Comparison of ENCODE assay signal across 31 mouse cellular contexts in genomic region chr11:91593088-91593487, GRCm38 (mm10). TPM values are rescaled to one million over a fixed set of nuclear protein-coding genes. Genes with fewer than 3 reads are reported as not detected.
DNase-seq lines count a peak whose midpoint lies in the region; ATAC-seq and TF ChIP-seq lines count a peak whose summit lies in the region.
"Had no signal": no experiment of that assay in that cellular context is flagged by ENCODE, and none has a peak within 500 bp of the region (broad histone marks: within the 10 kb centered on the region; RNA-seq: fewer than 3 reads in every experiment).

No protein-coding gene starts in this region.

- no peaks in the 10 kb centered on the region for H3K36me3 ChIP-seq in hindbrain, embryonic 14.5 days (replicated peaks; ENCODE audit: control insufficient read depth, insufficient read depth)
- H3K36me3 ChIP-seq in hindbrain, embryonic 13.5 days: no peaks in the 10 kb centered on the region
- H3K36me3 ChIP-seq in lung, embryonic 14.5 days (ENCODE audit: insufficient read depth): no peaks in the 10 kb centered on the region
- H3K36me3 ChIP-seq: embryonic facial prominence, embryonic 13.5 days; hindbrain, embryonic 10.5 days; liver, embryonic 13.5 days; lung, embryonic 15.5 days; midbrain, embryonic 13.5 days; neural tube, embryonic 12.5 days had no signal

- TF ChIP-seq POLR2A in brain, embryonic 14.5 days (IDR thresholded peaks at IDR 0.05; ENCODE audit: borderline replicate concordance, extremely low read depth, insufficient read depth, insufficient read length, poor library complexity, severe bottlenecking): no peak

- 73% methylated on average over 3 of the region's 3 CpGs for WGBS in hindbrain, embryonic 14.5 days
- WGBS in hindbrain, embryonic 13.5 days: 81% methylated on average over 3 of the region's 3 CpGs
- WGBS in lung, embryonic 14.5 days: 38% methylated on average over 3 of the region's 3 CpGs

- H3K4me2 ChIP-seq in hindbrain, embryonic 14.5 days (replicated peaks): no peak overlapping the region
- no peak overlapping the region for H3K4me2 ChIP-seq in hindbrain, embryonic 13.5 days
- H3K4me2 ChIP-seq in lung, embryonic 14.5 days: no peak overlapping the region
- H3K4me2 ChIP-seq: embryonic facial prominence, embryonic 13.5 days; heart, embryonic 11.5 days; liver, embryonic 13.5 days; lung, embryonic 15.5 days; midbrain, embryonic 13.5 days; neural tube, embryonic 12.5 days had no signal

- H3K27ac ChIP-seq in hindbrain, embryonic 14.5 days: no peak overlapping the region
- no peak overlapping the region for H3K27ac ChIP-seq in hindbrain, embryonic 13.5 days
- no peak overlapping the region for H3K27ac ChIP-seq in lung, embryonic 14.5 days (ENCODE audit: low read depth)
- H3K27ac ChIP-seq: embryonic facial prominence, embryonic 13.5 days; hindbrain, embryonic 10.5 days; liver, embryonic 13.5 days; lung, embryonic 15.5 days; midbrain, embryonic 13.5 days; neural tube, embryonic 12.5 days had no signal

- H3K9me3 ChIP-seq in hindbrain, embryonic 14.5 days (ENCODE audit: control insufficient read depth, low read length): no peaks in the 10 kb centered on the region
- H3K9me3 ChIP-seq in hindbrain, embryonic 13.5 days: no peaks in the 10 kb centered on the region
- H3K9me3 ChIP-seq in lung, embryonic 14.5 days (ENCODE audit: low read depth, low read length): no peaks in the 10 kb centered on the region
- H3K9me3 ChIP-seq: embryonic facial prominence, embryonic 13.5 days; hindbrain, embryonic 10.5 days; liver, embryonic 13.5 days; lung, embryonic 15.5 days; midbrain, embryonic 13.5 days; neural tube, embryonic 12.5 days had no signal

- no peaks in the 10 kb centered on the region for H3K4me1 ChIP-seq in hindbrain, embryonic 14.5 days (replicated peaks; ENCODE audit: control insufficient read depth, insufficient read depth, low read length)
- H3K4me1 ChIP-seq in hindbrain, embryonic 13.5 days (replicated peaks): no peaks in the 10 kb centered on the region
- no peaks in the 10 kb centered on the region for H3K4me1 ChIP-seq in lung, embryonic 14.5 days (ENCODE audit: insufficient read depth)
- H3K4me1 ChIP-seq: embryonic facial prominence, embryonic 13.5 days; hindbrain, embryonic 10.5 days; liver, embryonic 13.5 days; lung, embryonic 15.5 days; megakaryocyte, embryonic 14.5 days; midbrain, embryonic 13.5 days; neural tube, embryonic 12.5 days had no signal

- no peak for TF ChIP-seq CTCF in lung, embryonic 14.5 days (IDR thresholded peaks at IDR 0.05; ENCODE audit: low read depth)
- no peak for TF ChIP-seq CTCF in brain, embryonic 14.5 days (IDR thresholded peaks at IDR 0.05; ENCODE audit: borderline replicate concordance, extremely low read depth, insufficient read depth, insufficient read length)

- H3K4me3 ChIP-seq in hindbrain, embryonic 14.5 days (replicated peaks; ENCODE audit: low read length): no peak overlapping the region
- no peak overlapping the region for H3K4me3 ChIP-seq in hindbrain, embryonic 13.5 days
- no peak overlapping the region for H3K4me3 ChIP-seq in lung, embryonic 14.5 days (ENCODE audit: low read depth, low read length)
- H3K4me3 ChIP-seq: embryonic facial prominence, embryonic 13.5 days; erythroblast, embryonic 14.5 days; hindbrain, embryonic 10.5 days; liver, embryonic 13.5 days; lung, embryonic 15.5 days; megakaryocyte, embryonic 14.5 days; midbrain, embryonic 13.5 days; neural tube, embryonic 12.5 days had no signal

- H3K27me3 ChIP-seq in hindbrain, embryonic 14.5 days (ENCODE audit: control insufficient read depth, insufficient read depth, low read length): no peaks in the 10 kb centered on the region
- H3K27me3 ChIP-seq in hindbrain, embryonic 13.5 days: no peaks in the 10 kb centered on the region
- H3K27me3 ChIP-seq in lung, embryonic 14.5 days (ENCODE audit: insufficient read depth, low read length): no peaks in the 10 kb centered on the region
- H3K27me3 ChIP-seq: embryonic facial prominence, embryonic 13.5 days; liver, embryonic 13.5 days; lung, embryonic 15.5 days; megakaryocyte, embryonic 14.5 days; midbrain, embryonic 13.5 days; neural tube, embryonic 12.5 days had no signal

- H3K9ac ChIP-seq in hindbrain, embryonic 14.5 days: no peak overlapping the region
- H3K9ac ChIP-seq in hindbrain, embryonic 13.5 days: no peak overlapping the region
- H3K9ac ChIP-seq in lung, embryonic 14.5 days: no peak overlapping the region
- H3K9ac ChIP-seq: embryonic facial prominence, embryonic 13.5 days; liver, embryonic 13.5 days; lung, embryonic 15.5 days; midbrain, embryonic 13.5 days; neural tube, embryonic 12.5 days had no signal

- peak; percentile 4 to 7 for DNase-seq in cerebellum, postnatal 10 days
- DNase-seq in cerebellum, postnatal 25 days: no peak
- DNase-seq in hindbrain, embryonic 14.5 days (ENCODE audit: low spot score): peak; percentile 25
- peak; percentile 5 for DNase-seq in lung, embryonic 14.5 days
- no peak for DNase-seq in lung, adult 18-20 months
- peak; percentile 78 for DNase-seq in brain, embryonic 14.5 days (ENCODE audit: low read depth)
- no peak for DNase-seq in spleen, adult 18-20 months
- DNase-seq: adrenal gland, postnatal 36 days; cerebellum, adult 18-20 months; cerebellum, postnatal 36 days; embryo, embryonic 11 days; gastrocnemius, postnatal 10 days; heart, adult 11 months; kidney, adult 18-20 months; kidney, postnatal 4 days; liver, embryonic 13.5 days; lung, postnatal 36 days; thymus, postnatal 14 days had no signal

- no peak for ATAC-seq in hindbrain, embryonic 14.5 days (ENCODE audit: low FRiP score)
- ATAC-seq in hindbrain, embryonic 13.5 days (ENCODE audit: low FRiP score): no peak
- ATAC-seq in lung, embryonic 14.5 days (ENCODE audit: insufficient read depth): no peak
- ATAC-seq: inflammation-experienced regulatory T-cells, adult 6 months; midbrain, embryonic 13.5 days had no signal

RNA-seq across cellular contexts. Expression of gene Kif2b, which starts 15.7 kb away (rescaled TPM):
- polyA plus RNA-seq in hindbrain, embryonic 14.5 days (2014; fragmentation: Nextera tagmentation; extraction: Ambion mirVana): not detected in 2 replicates
- polyA plus RNA-seq in hindbrain, embryonic 13.5 days (2015; fragmentation: Nextera tagmentation; extraction: Ambion mirVana): not detected in 2 replicates
- polyA plus RNA-seq in lung, embryonic 14.5 days (2014; fragmentation: Nextera tagmentation; extraction: Ambion mirVana): not detected in 2 replicates
- polyA plus RNA-seq in brain, embryonic 14.5 days (2012; rRNA removed): not detected in 2 replicates
- polyA plus RNA-seq: embryonic facial prominence, embryonic 13.5 days; erythroblast, embryonic 14.5 days; heart, embryonic 11.5 days; heart, postnatal 0 days; hindbrain, embryonic 10.5 days; inflammation-experienced regulatory T-cells, adult 6 months; kidney, embryonic 16.5 days; limb, embryonic 14.5 days; liver, embryonic 13.5 days; lung, embryonic 15.5 days; midbrain, embryonic 13.5 days; neural tube, embryonic 12.5 days had no signal

Comparison
In these comparisons a context has a peak if more than half of its experiments do, and no peak if none do; other contexts are left out.
1. DNase-seq: peak in cerebellum, postnatal 10 days (2 of 2), hindbrain, embryonic 14.5 days (single experiment), lung, embryonic 14.5 days (single experiment) and brain, embryonic 14.5 days (single experiment); none in cerebellum, postnatal 25 days (0 of 2), lung, adult 18-20 months (0 of 2) and spleen, adult 18-20 months (0 of 2).